Mouse (Mus musculus) Patski (cell line): ENCODE results near the gene Vmn2r106. TPM values are rescaled to one million over a fixed set of nuclear protein-coding genes. Genes with fewer than 3 reads are reported as not detected.

ENCODE experiments used
- ATAC-seq: fragments of 100-300 bp; one replicate; pipeline ENCODE4 v1.8.0; 2021
- CTCF ChIA-PET: fragments of 350-600 bp; sonication (Branson Sonifier 250); formaldehyde crosslinking; loops from one replicate; lab custom pipeline; 2022; ENCODE audit warnings: inconsistent platforms; lab: Charles Lee
- POLR2A ChIA-PET: fragments of 350-600 bp; sonication (Branson Sonifier 250); formaldehyde crosslinking; loops from one replicate; lab custom pipeline; 2022; ENCODE audit warnings: antibody characterized with exemption, inconsistent platforms; lab: Charles Lee
- DNase-seq: peaks from one replicate; pipeline ENCODE4 v3.0.0-alpha.2; 2011; ENCODE audit warnings: low read depth, low spot score
- H3K27me3 ChIP-seq: fragments of 371-371 bp; one replicate; pipeline ENCODE4 v1.5.1; 2021
- CTCF ChIP-seq: fragments of 100-300 bp; IDR thresholded peaks from one replicate; pipeline ENCODE4 v1.5.1; 2021
- in situ Hi-C: fragments of 300-500 bp; cut with MboI; formaldehyde crosslinking; loops from 3 replicates; pipeline ENCODE4 v1.11.1; 2018; ENCODE audit warnings: low pct_unique_long_range_greater_than_20kb, mixed read lengths
- polyA plus RNA-seq: library from polyadenylated mRNA; unstranded; gene quantifications from one replicate; pipeline ENCODE4 v1.2.3, GENCODE M21; 2021

Gene Vmn2r106
- not detected for polyA plus RNA-seq

- DNase-seq (no peak), ATAC-seq (no peak)
- in situ Hi-C loops = no loop called here
- no peaks in the 10 kb centered on the region for H3K27me3 ChIP-seq
- TF ChIP-seq CTCF = no peak
- ChIA-PET POLR2A (no interaction called here), CTCF (interaction anchor here (1.5 kb wide), 1 partner anchor 11 kb away, joined by 4 read pairs; no protein-coding TSS in a partner anchor)
Measured at GRCm38 (mm10) chr17:20285453-20285852, at the start of gene Vmn2r106. Gene Vmn2r106 (minus strand): TSS chr17:20285553.

- DNase-seq (no peak), ATAC-seq (no peak)
- in situ Hi-C loops = no loop called here
- ChIA-PET CTCF (no interaction called here), POLR2A (no interaction called here)
- no peaks in the 10 kb centered on the region for H3K27me3 ChIP-seq
- TF ChIP-seq CTCF = no peak
Measured at GRCm38 (mm10) chr17:20305790-20306189, 20.4 kb upstream of the Vmn2r106 start.

- TF ChIP-seq CTCF = no peak
- ChIA-PET POLR2A (no interaction called here), CTCF (interaction anchor here (1.5 kb wide), 1 partner anchor 13 kb away, joined by 4 read pairs; no protein-coding TSS in a partner anchor)
- no peaks in the 10 kb centered on the region for H3K27me3 ChIP-seq
- in situ Hi-C loops = no loop called here
- no peak for DNase-seq
- ATAC-seq = no peak
Measured at GRCm38 (mm10) chr17:20286906-20287305, 1.6 kb upstream of the Vmn2r106 start.

GRCm38 (mm10) chr17:20255522-20255921 lies 29.8 kb downstream of the Vmn2r106 start:
- TF ChIP-seq CTCF = no peak
- POLR2A ChIA-PET = no interaction called here
- in situ Hi-C loops = no loop called here
- ATAC-seq (no peak), DNase-seq (no peak)
- H3K27me3 ChIP-seq = no peaks in the 10 kb centered on the region
- CTCF ChIA-PET = no interaction called here

GRCm38 (mm10) chr17:20234952-20235351 lies 50.4 kb downstream of the Vmn2r106 start, which contains the start of gene Vmn2r105:
Gene Vmn2r105 (minus strand): TSS chr17:20235052.
- TF ChIP-seq CTCF = no peak
- in situ Hi-C loops = no loop called here
- ChIA-PET POLR2A (no interaction called here), CTCF (no interaction called here)
- no peaks in the 10 kb centered on the region for H3K27me3 ChIP-seq
- ATAC-seq (no peak), DNase-seq (no peak)

Other genes starting within 250 kb of the Vmn2r106 start
- not detected for gene Vmn2r104, start 237.2 kb downstream of the Vmn2r106 start, polyA plus RNA-seq
- gene Fpr-rs7, start 171.3 kb downstream of the Vmn2r106 start, polyA plus RNA-seq = not detected
- gene Fpr-rs6, start 102.5 kb downstream of the Vmn2r106 start, polyA plus RNA-seq = not detected
- gene Vmn2r105, start 50.5 kb downstream of the Vmn2r106 start, polyA plus RNA-seq = not detected
- gene Vmn2r107, start 59.7 kb upstream of the Vmn2r106 start, polyA plus RNA-seq = not detected
- gene Vmn1r224, start 128.6 kb upstream of the Vmn2r106 start, polyA plus RNA-seq = not detected
- not detected for gene Vmn2r108, start 195.8 kb upstream of the Vmn2r106 start, polyA plus RNA-seq
- not detected for gene Vmn1r225, start 212.6 kb upstream of the Vmn2r106 start, polyA plus RNA-seq